Mouse (Mus musculus) urinary bladder, postnatal 4 days (tissue): ENCODE measurements around the gene Ccdc124.

Experiments
- DNase-seq, 2 experiments: peaks; one replicate each; pipeline ENCODE4 v3.0.0; 2021 to 2022; ENCODE audit warnings: low spot score in 2 of 2

The Ccdc124 gene

GRCm38 (mm10) chr8:70846371-70847154, 27.2 kb downstream of the Ccdc124 start:
- DNase-seq = no peak

- DNase-seq = no peak
Measured at GRCm38 (mm10) chr8:70845108-70845507, 28.6 kb downstream of the Ccdc124 start.

- DNase-seq = peak; percentile 81 to 95
Measured at GRCm38 (mm10) chr8:70844523-70844922, 29.2 kb downstream of the Ccdc124 start.

GRCm38 (mm10) chr8:70843941-70844340, 29.8 kb downstream of the Ccdc124 start:
- DNase-seq = no peak

GRCm38 (mm10) chr8:70843214-70843773, 30.4 kb downstream of the Ccdc124 start:
- no peak for DNase-seq

GRCm38 (mm10) chr8:70842484-70842883, 31.3 kb downstream of the Ccdc124 start:
- no peak for DNase-seq

GRCm38 (mm10) chr8:70841147-70842072, 32.3 kb downstream of the Ccdc124 start:
- DNase-seq = peak; percentile 81 to 92

- no peak for DNase-seq
Measured at GRCm38 (mm10) chr8:70840590-70840989, 33.1 kb downstream of the Ccdc124 start.

GRCm38 (mm10) chr8:70839408-70840351, 34.1 kb downstream of the Ccdc124 start, which contains the start of gene Arrdc2:
Gene Arrdc2 (minus strand): TSS chr8:70839720.
- peak; percentile 99 for DNase-seq

- no peak for DNase-seq
Measured at GRCm38 (mm10) chr8:70838654-70839407, 34.9 kb downstream of the Ccdc124 start.

GRCm38 (mm10) chr8:70836666-70837065, 37.1 kb downstream of the Ccdc124 start:
- DNase-seq = no peak

GRCm38 (mm10) chr8:70834071-70834470, 39.7 kb downstream of the Ccdc124 start:
- no peak for DNase-seq

- no peak for DNase-seq
Measured at GRCm38 (mm10) chr8:70833520-70833919, 40.2 kb downstream of the Ccdc124 start.

- no peak for DNase-seq
Measured at GRCm38 (mm10) chr8:70833018-70833482, 40.7 kb downstream of the Ccdc124 start.

GRCm38 (mm10) chr8:70832371-70832770, 41.4 kb downstream of the Ccdc124 start:
- no peak for DNase-seq

GRCm38 (mm10) chr8:70831517-70831916, 42.2 kb downstream of the Ccdc124 start:
- DNase-seq = no peak

- no peak for DNase-seq
Measured at GRCm38 (mm10) chr8:70827796-70828195, 45.9 kb downstream of the Ccdc124 start.

GRCm38 (mm10) chr8:70827010-70827409, 46.7 kb downstream of the Ccdc124 start:
- DNase-seq = no peak

GRCm38 (mm10) chr8:70825816-70826215, 47.9 kb downstream of the Ccdc124 start:
- no peak for DNase-seq

- no peak for DNase-seq
Measured at GRCm38 (mm10) chr8:70823802-70824201, 49.9 kb downstream of the Ccdc124 start.
